Mouse (Mus musculus) hindbrain, embryonic 13.5 days (tissue): ENCODE measurements at regions not wholly inside any gene's neighbourhood (a gene's known extent, or its start where the extent isn't known, plus 50 kb on each side); places are given as distances from the start of the nearest gene placed in this dataset.
"Not testable (repeated sequence)": the region's sequence is repeated elsewhere in the genome, so short reads cannot be mapped to it uniquely, and the experiment has no call there.

Source experiments
- ATAC-seq: fragments of 200-750 bp; cut with Nextera tagmentation; 2 replicates; pipeline ENCODE4 v1.8.0; 2017; ENCODE audit warnings: moderate TSS enrichment; ENCODE audit not compliant: low FRiP score
- H3K27ac ChIP-seq: fragments of 300-500 bp; sonication (generic); 2 replicates; pipeline ENCODE4 v1.5.1; 2015; ENCODE audit warnings: inconsistent platforms, mild to moderate bottlenecking, moderate library complexity
- H3K27me3 ChIP-seq: fragments of 300-500 bp; sonication (generic); 2 replicates; pipeline ENCODE4 v1.6.1; 2015; ENCODE audit warnings: mild to moderate bottlenecking, inconsistent platforms
- H3K36me3 ChIP-seq: fragments of 300-500 bp; sonication (generic); 2 replicates; pipeline ENCODE4 v1.6.1; 2015; ENCODE audit warnings: mild to moderate bottlenecking, inconsistent platforms
- H3K4me1 ChIP-seq: fragments of 300-500 bp; sonication (generic); replicated peaks from 2 replicates; pipeline ENCODE4 v1.6.1; 2015; ENCODE audit warnings: inconsistent platforms
- H3K4me2 ChIP-seq: fragments of 300-500 bp; sonication (generic); 2 replicates; pipeline ENCODE4 v1.6.1; 2015; ENCODE audit warnings: inconsistent platforms, mild to moderate bottlenecking, moderate library complexity
- H3K4me3 ChIP-seq: fragments of 300-500 bp; sonication (generic); 2 replicates; pipeline ENCODE4 v1.5.1; 2015; ENCODE audit warnings: mild to moderate bottlenecking, inconsistent platforms
- H3K9ac ChIP-seq: fragments of 300-500 bp; sonication (generic); 2 replicates; pipeline ENCODE4 v1.6.1; 2015; ENCODE audit warnings: mild to moderate bottlenecking, inconsistent platforms
- H3K9me3 ChIP-seq: fragments of 300-500 bp; sonication (generic); 2 replicates; pipeline ENCODE4 v1.6.1; 2016; ENCODE audit warnings: inconsistent platforms
- WGBS: fragments of 180-500 bp; shearing (Covaris S2); methylation state at CpG from one replicate; pipeline ENCODE4 v1.1.7; 2015; 5-methylcytosine and 5-hydroxymethylcytosine counted together

GRCm38 (mm10) chr2:17855566-17856264 is 124.5 kb upstream of the Nebl start:
- no peak overlapping the region for H3K27ac ChIP-seq
- WGBS = 84% methylated on average over 11 of the region's 11 CpGs
- no peaks in the 10 kb centered on the region for H3K9me3 ChIP-seq
- H3K27me3 ChIP-seq = no peaks in the 10 kb centered on the region
- H3K36me3 ChIP-seq = no peaks in the 10 kb centered on the region
- no peak for ATAC-seq
- H3K9ac ChIP-seq = no peak overlapping the region
- H3K4me1 ChIP-seq = peaks cover 19% of the 10 kb centered on the region
- no peak overlapping the region for H3K4me3 ChIP-seq
- no peak overlapping the region for H3K4me2 ChIP-seq

- no peak overlapping the region for H3K4me2 ChIP-seq
- H3K36me3 ChIP-seq = no peaks in the 10 kb centered on the region
- no peak overlapping the region for H3K27ac ChIP-seq
- WGBS = 46% methylated on average over 3 of the region's 3 CpGs
- no peak overlapping the region for H3K4me3 ChIP-seq
- H3K4me1 ChIP-seq = peaks cover 16% of the 10 kb centered on the region
- ATAC-seq = no peak
- no peaks in the 10 kb centered on the region for H3K27me3 ChIP-seq
- no peaks in the 10 kb centered on the region for H3K9me3 ChIP-seq
- H3K9ac ChIP-seq = no peak overlapping the region
Observed at GRCm38 (mm10) chr2:17854088-17854487, 122.8 kb upstream of the Nebl start.

GRCm38 (mm10) chr2:17853500-17854011 is 122.3 kb upstream of the Nebl start:
- Histone ChIP-seq H3K27me3 (no peaks in the 10 kb centered on the region), H3K36me3 (no peaks in the 10 kb centered on the region), H3K27ac (no peak overlapping the region), H3K4me3 (no peak overlapping the region), H3K9ac (no peak overlapping the region), H3K4me1 (peaks cover 16% of the 10 kb centered on the region), H3K9me3 (no peaks in the 10 kb centered on the region), H3K4me2 (peak overlapping the region; percentile 52)
- ATAC-seq = peak; percentile 34; the same call in 1 of the 2 replicates
- WGBS = 28% methylated on average over 11 of the region's 11 CpGs

- Histone ChIP-seq H3K4me2 (peak overlapping the region; percentile 52), H3K4me1 (peaks cover 16% of the 10 kb centered on the region), H3K27ac (0 out of 2 replicates have a peak overlapping the region, but pooled peaks have one; percentile 9), H3K27me3 (no peaks in the 10 kb centered on the region), H3K9ac (0 out of 2 replicates have a peak overlapping the region, but pooled peaks have one; percentile 58), H3K9me3 (no peaks in the 10 kb centered on the region), H3K36me3 (no peaks in the 10 kb centered on the region), H3K4me3 (peak overlapping the region; percentile 24)
- peak; percentile 59 for ATAC-seq
- 2% methylated on average over 16 of the region's 16 CpGs for WGBS
Observed at GRCm38 (mm10) chr2:17852740-17853499, 121.7 kb upstream of the Nebl start.

GRCm38 (mm10) chr2:17850741-17851140 is 119.5 kb upstream of the Nebl start:
- H3K36me3 ChIP-seq = no peaks in the 10 kb centered on the region
- peaks cover 16% of the 10 kb centered on the region for H3K4me1 ChIP-seq
- H3K9me3 ChIP-seq = no peaks in the 10 kb centered on the region
- H3K4me2 ChIP-seq = no peak overlapping the region
- ATAC-seq = no peak
- no peak overlapping the region for H3K27ac ChIP-seq
- no peak overlapping the region for H3K9ac ChIP-seq
- H3K27me3 ChIP-seq = no peaks in the 10 kb centered on the region
- no peak overlapping the region for H3K4me3 ChIP-seq
- WGBS = 92% methylated on average over 4 of the region's 4 CpGs

GRCm38 (mm10) chr2:17849267-17849666 is 118.0 kb upstream of the Nebl start:
- Histone ChIP-seq H3K27me3 (no peaks in the 10 kb centered on the region), H3K27ac (no peak overlapping the region), H3K4me1 (peaks cover 16% of the 10 kb centered on the region), H3K4me3 (no peak overlapping the region), H3K36me3 (no peaks in the 10 kb centered on the region), H3K9ac (no peak overlapping the region), H3K9me3 (no peaks in the 10 kb centered on the region), H3K4me2 (no peak overlapping the region)
- 30% methylated on average over 4 of the region's 4 CpGs for WGBS
- ATAC-seq = no peak

- H3K27ac ChIP-seq, H3K9ac ChIP-seq, H3K36me3 ChIP-seq, H3K4me1 ChIP-seq, H3K9me3 ChIP-seq, H3K4me3 ChIP-seq, H3K4me2 ChIP-seq, ATAC-seq, H3K27me3 ChIP-seq: not testable (repeated sequence)
- WGBS = 85% methylated on average over 7 of the region's 7 CpGs
Observed at GRCm38 (mm10) chr2:17845447-17846092, 114.3 kb upstream of the Nebl start.

GRCm38 (mm10) chr2:17844662-17845446 is 113.6 kb upstream of the Nebl start:
- H3K27me3 ChIP-seq = no peaks in the 10 kb centered on the region
- ATAC-seq = no peak
- WGBS = 85% methylated on average over 8 of the region's 8 CpGs

GRCm38 (mm10) chr2:17841963-17842362 is 110.7 kb upstream of the Nebl start:
- no peak overlapping the region for H3K9ac ChIP-seq
- 38% methylated on average over 3 of the region's 3 CpGs for WGBS
- H3K36me3 ChIP-seq = no peaks in the 10 kb centered on the region
- H3K9me3 ChIP-seq = no peaks in the 10 kb centered on the region
- peaks cover 31% of the 10 kb centered on the region for H3K4me1 ChIP-seq
- no peak for ATAC-seq
- no peaks in the 10 kb centered on the region for H3K27me3 ChIP-seq
- no peak overlapping the region for H3K4me3 ChIP-seq
- H3K27ac ChIP-seq = no peak overlapping the region
- no peak overlapping the region for H3K4me2 ChIP-seq

More at GRCm38 (mm10) chr2:17844662-17845446, 113.6 kb upstream of the Nebl start:
- Histone ChIP-seq H3K9me3 (no peaks in the 10 kb centered on the region), H3K36me3 (no peaks in the 10 kb centered on the region), H3K9ac (no peak overlapping the region), H3K27ac (no peak overlapping the region), H3K4me2 (no peak overlapping the region), H3K4me1 (peaks cover 5% of the 10 kb centered on the region), H3K4me3 (no peak overlapping the region)

GRCm38 (mm10) chr2:17841546-17841945 is 110.3 kb upstream of the Nebl start:
- H3K4me1 ChIP-seq = peaks cover 31% of the 10 kb centered on the region
- no peaks in the 10 kb centered on the region for H3K36me3 ChIP-seq
- WGBS = 51% methylated on average over 2 of the region's 2 CpGs
- no peak for ATAC-seq
- 0 out of 2 replicates have a peak, but pooled peaks cover 4% of the 10 kb centered on the region for H3K27me3 ChIP-seq
- no peak overlapping the region for H3K9ac ChIP-seq
- H3K4me3 ChIP-seq = no peak overlapping the region
- no peaks in the 10 kb centered on the region for H3K9me3 ChIP-seq
- no peak overlapping the region for H3K4me2 ChIP-seq
- no peak overlapping the region for H3K27ac ChIP-seq

- Histone ChIP-seq H3K27ac (no peak overlapping the region), H3K4me3 (no peak overlapping the region), H3K27me3 (peaks cover 7% of the 10 kb centered on the region; the same call in 1 of the 2 replicates), H3K4me2 (no peak overlapping the region), H3K9me3 (no peaks in the 10 kb centered on the region), H3K4me1 (peaks cover 31% of the 10 kb centered on the region), H3K9ac (no peak overlapping the region), H3K36me3 (no peaks in the 10 kb centered on the region)
- no peak for ATAC-seq
- WGBS = 64% methylated on average over 4 of the region's 4 CpGs
Observed at GRCm38 (mm10) chr2:17840941-17841498, 109.8 kb upstream of the Nebl start.
